Mouse (Mus musculus): ENCODE measurements around the gene Bpifb3. TPM values are rescaled to one million over a fixed set of nuclear protein-coding genes. Genes with fewer than 3 reads are reported as not detected.

The Bpifb3 gene
- polyA plus RNA-seq (2014; fragmentation: Illumina TruSeq; extraction: RNeasy Lipid Tissue Mini Kit (QIAGEN cat#74804)), result not detected

GRCm38 (mm10) chr2:153917930-153918329 lies at the start of gene Bpifb3:
Gene Bpifb3 (plus strand): TSS chr2:153918230.

DNA sequence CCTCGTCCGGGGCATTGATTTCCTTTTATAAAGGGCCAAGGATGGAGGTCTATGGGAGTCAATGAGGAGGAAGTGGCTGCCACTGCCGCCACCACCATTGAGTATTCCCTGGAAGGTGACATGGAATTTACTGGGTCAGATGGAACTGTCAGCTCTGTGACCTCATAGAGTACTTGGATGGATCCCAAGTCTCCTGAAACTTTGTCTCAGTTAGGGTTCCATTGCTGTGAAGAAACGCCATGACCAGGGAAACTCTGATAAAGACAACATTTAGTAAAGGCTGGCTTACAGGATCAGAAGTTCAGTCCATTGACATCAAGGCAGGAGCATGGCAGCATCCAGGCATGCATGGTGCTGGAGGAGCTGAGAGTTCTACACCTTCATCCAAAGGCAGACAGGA lies 47.0 kb upstream of the Bpifb3 start, which contains the start of gene Sun5:
Sun5 (minus strand) TSS at position 101 of the 400 bp plus-strand sequence.

DNA sequence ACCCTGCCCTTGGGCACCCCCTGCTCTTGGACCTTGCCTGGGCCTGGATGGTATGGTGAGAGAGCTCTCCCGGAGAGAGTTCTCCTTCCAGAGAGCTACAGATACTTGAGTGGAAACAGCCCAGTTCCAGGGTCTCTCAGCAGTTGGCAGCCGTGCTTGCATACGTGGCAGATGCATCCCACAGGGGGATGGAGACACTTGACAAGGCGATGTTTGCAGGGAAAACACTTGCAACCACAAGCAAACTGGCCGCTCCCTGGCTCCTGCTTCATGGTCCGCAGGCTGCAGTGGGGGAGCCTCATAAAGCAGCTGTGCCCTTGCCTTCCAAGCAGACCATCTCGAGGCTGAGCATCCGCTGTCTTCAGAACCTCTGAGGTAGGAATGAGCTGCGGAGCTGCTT lies 43.3 kb upstream of the Bpifb3 start, which contains the start of gene Bpifb2:
Bpifb2 (plus strand) TSS at position 301 of the 400 bp plus-strand sequence.

DNA sequence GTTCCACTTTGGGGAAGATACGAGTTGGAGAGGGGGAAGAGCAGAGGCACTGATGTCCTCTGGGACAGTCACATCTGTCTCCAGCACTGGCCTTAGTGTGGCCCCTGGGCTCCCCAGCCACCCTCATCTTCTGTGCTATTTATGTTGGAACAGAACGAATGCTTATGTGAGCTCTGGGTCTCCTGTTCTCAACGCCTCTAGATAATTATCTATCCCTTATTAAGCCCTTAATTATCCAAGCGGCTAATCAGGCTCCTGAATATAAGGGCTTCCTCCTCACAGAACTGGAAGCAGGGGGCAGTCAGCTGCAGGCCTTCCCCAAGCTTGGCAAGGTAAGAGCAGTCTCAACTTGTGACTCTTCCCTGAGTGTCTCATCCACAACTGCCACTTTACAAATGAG lies 17.9 kb upstream of the Bpifb3 start, which contains the start of gene Bpifb6:
Bpifb6 (plus strand) TSS at position 301 of the 400 bp plus-strand sequence.

GRCm38 (mm10) chr2:153937843-153938242 lies 19.8 kb downstream of the Bpifb3 start, which contains the start of gene Bpifb4:
Gene Bpifb4 (plus strand): TSS chr2:153938212.

DNA sequence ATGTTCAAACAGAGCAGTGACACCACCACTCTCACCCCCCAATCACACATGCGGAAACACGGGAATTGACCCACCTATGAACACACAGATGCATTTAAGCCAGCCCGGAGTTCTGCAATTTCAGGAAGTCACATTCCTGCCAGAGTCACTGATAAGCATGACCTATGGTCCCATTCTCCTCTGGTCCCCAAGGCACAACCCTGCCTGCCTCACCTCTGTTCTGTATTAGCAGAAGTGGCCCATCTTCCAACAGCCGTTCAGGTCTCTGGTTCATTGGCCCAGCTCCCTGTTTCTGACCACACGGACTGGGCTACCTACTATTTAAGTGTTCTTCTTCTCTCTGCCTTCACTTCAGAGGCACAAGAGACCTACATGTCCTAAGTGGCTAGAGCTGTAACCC lies 56.6 kb downstream of the Bpifb3 start, which contains the start of gene Bpifa6:
Bpifa6 (plus strand) TSS at position 364 of the 400 bp plus-strand sequence.

Other genes with a start within 250 kb of the Bpifb3 start
- gene Dnmt3c, start 221.6 kb upstream of the Bpifb3 start, polyA plus RNA-seq (2014; fragmentation: Illumina TruSeq; extraction: RNeasy Lipid Tissue Mini Kit (QIAGEN cat#74804)), result not detected
- 678 TPM for gene Mapre1, start 177.0 kb upstream of the Bpifb3 start, polyA plus RNA-seq (2014; fragmentation: Illumina TruSeq; extraction: RNeasy Lipid Tissue Mini Kit (QIAGEN cat#74804))
- not detected for gene Efcab8, start 138.3 kb upstream of the Bpifb3 start, polyA plus RNA-seq (2014; fragmentation: Illumina TruSeq; extraction: RNeasy Lipid Tissue Mini Kit (QIAGEN cat#74804))
- gene Sun5, start 47.1 kb upstream of the Bpifb3 start, polyA plus RNA-seq (2014; fragmentation: Illumina TruSeq; extraction: RNeasy Lipid Tissue Mini Kit (QIAGEN cat#74804)), result not detected
- gene Bpifb2, start 43.2 kb upstream of the Bpifb3 start, polyA plus RNA-seq (2014; fragmentation: Illumina TruSeq; extraction: RNeasy Lipid Tissue Mini Kit (QIAGEN cat#74804)), result not detected
- not detected for gene Bpifb6, start 17.8 kb upstream of the Bpifb3 start, polyA plus RNA-seq (2014; fragmentation: Illumina TruSeq; extraction: RNeasy Lipid Tissue Mini Kit (QIAGEN cat#74804))
- 23.9 TPM for gene Bpifb4, start 20.0 kb downstream of the Bpifb3 start, polyA plus RNA-seq (2014; fragmentation: Illumina TruSeq; extraction: RNeasy Lipid Tissue Mini Kit (QIAGEN cat#74804))
- gene Bpifa6, start 56.7 kb downstream of the Bpifb3 start, polyA plus RNA-seq (2014; fragmentation: Illumina TruSeq; extraction: RNeasy Lipid Tissue Mini Kit (QIAGEN cat#74804)), result 0.48 TPM
- gene Bpifa2, start 90.0 kb downstream of the Bpifb3 start, polyA plus RNA-seq (2014; fragmentation: Illumina TruSeq; extraction: RNeasy Lipid Tissue Mini Kit (QIAGEN cat#74804)), result 3.3 TPM
- not detected for gene Bpifa3, start 212.1 kb downstream of the Bpifb3 start, polyA plus RNA-seq (2014; fragmentation: Illumina TruSeq; extraction: RNeasy Lipid Tissue Mini Kit (QIAGEN cat#74804))
- gene Bpifa1, start 224.7 kb downstream of the Bpifb3 start, polyA plus RNA-seq (2014; fragmentation: Illumina TruSeq; extraction: RNeasy Lipid Tissue Mini Kit (QIAGEN cat#74804)), result not detected
- not detected for gene Bpifa5, start 244.4 kb downstream of the Bpifb3 start, polyA plus RNA-seq (2014; fragmentation: Illumina TruSeq; extraction: RNeasy Lipid Tissue Mini Kit (QIAGEN cat#74804))

Measured in ovary, adult 10 weeks (tissue).